Mouse (Mus musculus) layer of hippocampus, postnatal 10 days (tissue): ENCODE results near the gene Ythdf2. TPM values are rescaled to one million over a fixed set of nuclear protein-coding genes. Genes with fewer than 3 reads are reported as not detected.

Source experiments
- DNase-seq, 2 experiments: peaks; one replicate each; pipeline ENCODE4 v3.0.0; 2021; ENCODE audit warnings: low spot score in 2 of 2
- microRNA-seq, 2 experiments: library from miRNA; unstranded; fragments of <30 nt; microRNA quantifications; one replicate each; pipeline ENCODE4 v1.2.0; 2021
- total RNA-seq, 2 experiments: library from RNA; stranded (reverse); gene quantifications; 2 replicates each; pipeline ENCODE4 v1.2.3; 2021

Ythdf2 gene
- total RNA-seq, 2 experiments from 2014 or later: 46.2 to 51.7 TPM

DNA sequence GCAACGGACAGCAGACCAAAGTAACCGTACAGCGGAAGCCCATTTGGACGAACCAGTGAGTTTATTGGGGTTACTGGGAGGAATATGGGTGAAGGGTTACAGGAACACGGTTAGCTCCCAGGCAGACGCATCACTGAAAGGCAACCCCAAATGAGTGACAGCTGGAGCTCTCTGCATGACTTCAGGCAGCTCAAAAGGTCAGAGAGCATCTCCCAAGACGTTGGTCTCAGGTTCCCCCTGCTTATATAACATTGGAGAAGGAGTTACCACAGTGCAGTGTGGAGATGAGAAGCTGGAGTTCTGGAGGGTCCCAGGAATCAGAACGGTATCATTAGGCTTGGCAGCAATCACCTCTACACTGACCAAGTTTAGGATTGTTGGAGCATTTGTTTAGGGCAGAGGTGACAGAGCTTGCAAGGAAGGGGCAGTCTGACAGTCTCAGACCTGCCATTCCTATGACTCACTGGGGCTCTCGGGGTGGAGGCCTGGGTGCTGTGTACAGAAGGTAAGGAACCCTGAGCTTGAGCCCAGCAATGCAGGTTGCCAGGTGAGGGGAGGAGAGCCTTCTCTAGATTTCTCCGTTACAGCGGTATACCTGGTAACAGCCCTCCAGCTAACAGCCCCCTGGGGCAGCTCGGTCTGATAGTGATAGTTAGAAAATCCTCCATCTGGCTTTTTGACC, 55.0 kb downstream of the Ythdf2 start:
- DNase-seq: no peak

DNA sequence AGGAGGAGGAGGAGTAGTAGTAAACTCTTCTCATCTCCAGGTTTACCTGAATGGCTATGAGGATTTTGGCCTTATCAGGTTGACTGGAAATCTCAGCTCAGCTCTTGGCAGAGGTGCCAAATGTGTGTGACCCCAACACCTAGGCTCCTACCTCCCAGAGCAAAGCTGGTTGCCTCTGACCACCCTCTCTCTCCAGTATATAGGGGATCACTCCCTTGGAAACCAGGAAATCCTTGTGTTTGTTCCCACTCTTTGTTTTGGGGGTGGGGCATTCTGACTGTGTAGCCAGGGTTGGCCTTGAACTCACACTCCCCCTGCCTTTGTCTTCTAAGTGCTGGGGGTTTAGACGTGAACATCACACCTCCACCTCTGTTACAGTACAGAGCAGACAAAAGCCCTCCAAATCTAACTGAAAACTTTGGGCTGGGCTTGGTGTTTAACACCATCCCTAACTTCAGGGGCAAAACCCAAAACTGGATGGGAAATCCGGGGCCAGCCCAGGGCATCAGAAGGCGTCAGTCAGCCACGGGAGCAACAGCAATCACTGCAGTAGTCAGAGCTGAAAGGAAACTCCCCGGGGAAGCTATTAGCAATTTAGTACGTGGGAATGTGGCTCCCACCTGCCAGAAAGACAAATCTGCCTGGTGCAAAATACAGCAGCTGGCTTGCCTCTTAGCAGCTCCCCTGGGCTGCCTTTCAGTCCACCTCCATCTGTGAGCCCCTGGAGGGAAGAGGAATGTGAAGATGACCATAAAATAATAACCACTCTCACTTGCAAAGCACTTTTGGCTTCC, 57.0 kb downstream of the Ythdf2 start:
- DNase-seq: no peak

DNA sequence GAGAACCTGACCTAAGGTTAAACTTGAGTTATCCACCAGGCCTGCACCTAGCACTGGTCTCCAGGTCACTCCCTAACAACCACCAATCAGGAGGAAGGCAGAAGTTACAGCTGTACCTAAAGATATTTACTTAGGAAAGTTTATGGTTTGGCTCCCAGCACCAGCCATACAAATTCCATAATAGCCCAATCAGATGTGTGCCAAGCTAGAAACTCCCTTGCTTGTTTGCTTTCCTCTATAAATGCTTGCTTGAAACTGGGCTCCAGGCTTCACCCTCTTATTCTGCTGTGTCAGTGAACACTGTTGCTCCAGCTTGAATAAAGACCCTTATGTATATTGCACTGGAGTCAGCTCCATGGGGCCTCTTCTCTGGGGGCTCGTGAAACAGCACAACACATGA, 60.4 kb downstream of the Ythdf2 start:
- DNase-seq: no peak

DNA sequence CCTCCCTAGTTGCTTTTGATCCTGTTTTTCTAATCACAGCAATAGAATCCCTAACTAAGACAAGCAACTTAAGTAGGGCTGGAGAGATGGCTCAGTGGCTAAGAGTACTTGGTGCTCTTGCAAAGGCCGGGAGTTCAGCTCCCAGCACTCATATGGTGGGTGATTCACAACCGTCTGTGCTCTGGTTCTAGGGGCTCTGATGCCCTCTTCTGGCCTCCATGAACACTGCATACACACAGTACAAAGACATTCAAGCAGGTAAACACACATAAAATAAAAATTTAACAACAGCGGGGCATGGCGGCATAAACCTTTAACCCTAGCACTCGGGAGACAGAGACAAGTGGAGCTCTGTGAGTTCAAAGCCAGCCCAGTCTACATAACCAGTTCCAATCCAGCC, 65.9 kb downstream of the Ythdf2 start:
- no peak for DNase-seq

DNA sequence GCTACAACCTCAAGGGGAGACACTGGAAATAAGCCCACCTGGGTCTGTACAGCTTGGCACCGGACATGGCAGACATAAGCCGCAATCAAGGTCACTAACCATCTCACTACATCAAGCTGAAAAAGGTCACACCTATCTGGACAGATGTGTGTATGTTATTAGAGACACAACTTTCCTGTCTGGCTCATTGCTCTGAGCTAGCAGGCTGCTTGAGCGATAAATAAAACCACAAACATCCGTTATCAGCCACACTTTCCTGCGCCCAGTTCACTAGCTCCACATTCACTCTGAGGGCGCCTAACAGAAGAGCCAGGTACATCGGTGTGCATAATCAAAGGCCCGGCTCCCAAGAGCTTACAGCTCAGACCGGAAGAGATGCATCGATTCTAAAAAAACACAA, 67.0 kb downstream of the Ythdf2 start:
- no peak for DNase-seq

DNA sequence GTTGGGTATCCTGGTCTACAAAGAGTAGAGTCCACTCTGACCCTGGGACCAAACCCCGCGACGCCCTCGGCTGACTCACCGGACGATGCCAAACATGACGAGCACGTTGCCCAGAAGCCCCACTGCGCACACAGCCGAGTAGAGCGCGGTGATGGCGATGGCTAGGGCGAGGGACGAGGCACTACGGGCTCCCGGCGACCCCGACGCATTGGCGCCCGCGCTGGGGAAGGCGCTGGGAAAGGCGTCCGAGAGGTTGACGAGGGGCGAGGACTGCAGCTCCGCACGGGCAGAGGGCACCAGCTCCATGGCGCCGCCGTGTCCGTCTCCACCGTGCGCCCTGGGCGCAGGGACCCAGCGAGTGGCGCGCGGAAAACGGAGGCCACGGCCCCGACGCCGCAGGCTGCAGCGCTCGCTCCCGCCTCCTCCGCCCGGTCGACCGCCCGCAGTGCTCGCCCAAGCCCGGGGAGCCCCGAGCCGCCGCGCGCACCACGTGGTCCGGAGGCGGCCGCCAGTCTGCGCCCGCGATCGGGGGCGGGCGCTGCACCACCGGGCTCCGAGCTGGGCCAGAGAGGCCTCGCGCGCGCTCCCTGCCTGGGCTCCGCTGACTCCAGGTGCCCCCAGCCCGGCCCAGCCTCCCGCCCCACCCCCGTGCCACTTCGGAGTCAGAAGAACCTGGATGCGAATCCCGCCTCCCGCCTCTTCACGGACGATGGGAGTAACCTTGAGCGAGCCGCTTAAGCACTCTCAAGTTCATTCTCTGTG, 67.8 kb downstream of the Ythdf2 start, which contains the start of gene Oprd1:
Oprd1 (minus strand) TSS at position 407 of the 762 bp plus-strand sequence.
- no peak for DNase-seq

DNA sequence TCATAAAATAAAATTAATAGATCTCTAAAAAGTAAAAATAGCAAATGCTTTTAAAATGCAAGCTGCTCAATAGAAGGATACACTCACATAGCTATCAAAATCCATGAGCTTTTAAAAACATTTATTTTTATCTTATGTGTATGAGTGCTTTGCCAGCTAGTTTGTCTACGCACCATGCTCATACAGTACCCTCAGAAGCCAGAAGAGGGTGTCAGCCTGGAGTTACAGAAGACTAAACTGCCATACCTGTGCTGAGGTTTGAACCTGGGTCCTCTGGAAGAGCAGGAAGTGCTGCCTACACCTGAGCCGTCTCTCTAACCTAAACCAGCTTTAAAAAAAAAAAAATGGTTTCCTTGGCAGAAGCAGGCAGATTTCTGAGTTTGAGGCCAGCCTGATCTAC, 73.5 kb downstream of the Ythdf2 start:
- DNase-seq: no peak

DNA sequence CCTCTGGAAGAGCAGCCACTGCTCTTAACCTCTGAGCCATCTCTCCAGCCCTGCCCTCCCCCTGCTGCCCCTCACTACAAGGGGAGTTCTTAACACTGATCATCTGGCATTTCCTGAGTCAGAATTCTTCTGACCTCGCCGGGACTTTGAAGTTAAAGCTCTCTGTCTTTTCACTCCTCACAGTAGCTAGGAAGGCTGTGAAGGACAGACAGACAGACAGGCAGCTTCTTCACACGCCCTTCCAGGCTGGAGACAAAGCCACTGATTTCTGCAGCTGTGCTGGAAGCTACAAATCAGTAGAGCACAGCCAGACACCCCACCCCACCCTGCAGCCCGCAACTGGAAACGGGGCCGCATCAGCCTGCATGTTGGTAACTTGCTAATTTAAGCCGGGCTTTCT, 75.1 kb downstream of the Ythdf2 start:
- no peak for DNase-seq

Small RNA genes within 50 kb of the gene (microRNA-seq; reads per million reads assigned to microRNA genes)
- 0 reads per million in 2 experiments for gene Gm22033

Other genes starting within 250 kb of the Ythdf2 start
- not detected for gene Gm10300, start 137.6 kb downstream of the Ythdf2 start, total RNA-seq
- 10 to 100 TPM; 30.2 to 33.7 TPM for gene Epb41, start 137.0 kb downstream of the Ythdf2 start, total RNA-seq
- 1 to 10 TPM; 5.3 to 5.4 TPM for gene Oprd1, start 67.8 kb downstream of the Ythdf2 start, total RNA-seq
- gene Gmeb1, start 49.3 kb upstream of the Ythdf2 start, total RNA-seq: 10 to 100 TPM; 27.4 to 28.2 TPM
- gene Taf12, start 62.1 kb upstream of the Ythdf2 start, total RNA-seq: 10 to 100 TPM; 16.6 to 17.6 TPM
- gene Rab42, start 91.1 kb upstream of the Ythdf2 start, total RNA-seq: 1 to 10 TPM; 1.8 to 2.6 TPM
- 10 to 100 TPM; 25.7 to 29.2 TPM for gene Trnau1ap, start 117.2 kb upstream of the Ythdf2 start, total RNA-seq
- 10 to 100 TPM; 17.7 to 20.1 TPM for gene Rcc1, start 141.3 kb upstream of the Ythdf2 start, total RNA-seq
- gene Phactr4, start 210.2 kb upstream of the Ythdf2 start, total RNA-seq: 10 to 100 TPM in 1 of 2 experiments, 1 to 10 TPM in 1; 8.1 to 11.1 TPM